ENCODE assay signal across 12 mouse cellular contexts in the genomic region with DNA sequence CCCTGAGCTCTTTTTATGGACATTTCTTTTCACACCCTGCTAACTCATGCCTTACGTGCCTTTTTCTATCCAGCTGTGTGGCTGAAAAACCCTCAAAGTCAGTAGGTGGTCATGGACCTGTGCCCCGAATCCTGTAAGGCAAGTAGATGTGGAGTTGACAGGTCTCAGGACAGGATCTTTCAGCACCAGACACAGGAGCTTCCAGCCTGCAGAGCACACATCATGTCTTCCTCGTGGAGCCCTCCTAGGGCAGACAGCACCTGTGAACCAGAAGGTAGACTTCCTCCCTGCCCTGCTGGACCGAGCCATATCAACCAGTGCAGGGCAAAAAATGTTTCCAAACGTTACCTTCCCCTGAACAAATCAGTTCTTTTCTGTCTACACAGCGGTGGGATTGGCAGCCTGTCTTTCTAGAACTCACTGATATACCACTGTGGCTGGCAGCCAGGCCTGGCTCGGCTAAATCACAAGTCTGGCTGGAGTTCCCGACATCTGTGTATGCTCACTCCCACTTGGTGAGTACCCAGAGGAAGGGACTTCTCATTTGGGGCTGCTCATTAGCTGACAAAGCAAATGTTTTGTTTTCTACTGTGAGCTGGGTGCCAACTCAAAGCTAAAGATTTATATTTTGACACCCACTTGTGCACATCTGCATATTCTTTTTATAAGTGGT.
DNase-seq lines count a peak whose midpoint lies in the region; ATAC-seq lines count a peak whose summit lies in the region.
"Had no signal": no experiment of that assay in that cellular context is flagged by ENCODE, and none has a peak within 500 bp of the region (broad histone marks: within the 10 kb centered on the region; RNA-seq: fewer than 3 reads in every experiment).

No protein-coding gene starts in this region.

- peak overlapping the region; percentile 81 for H3K27ac ChIP-seq in heart, embryonic 16.5 days (ENCODE audit: low read length)
- H3K27ac ChIP-seq: intestine, embryonic 15.5 days; limb, embryonic 12.5 days had no signal

- peaks cover 7% of the 10 kb centered on the region for H3K4me1 ChIP-seq in heart, embryonic 16.5 days (ENCODE audit: control insufficient read depth, insufficient read depth, low read length)
- H3K4me1 ChIP-seq: intestine, embryonic 15.5 days had no signal

- WGBS in heart, embryonic 16.5 days, result 21% methylated on average over 8 of the region's 8 CpGs

- no peaks in the 10 kb centered on the region for H3K9me3 ChIP-seq in heart, embryonic 16.5 days (replicated peaks; ENCODE audit: control insufficient read depth, low read length)
- H3K9me3 ChIP-seq: intestine, embryonic 15.5 days; limb, embryonic 12.5 days had no signal

- H3K9ac ChIP-seq in heart, embryonic 16.5 days (ENCODE audit: low read length), result no peak overlapping the region
- H3K9ac ChIP-seq: intestine, embryonic 15.5 days; limb, embryonic 12.5 days had no signal

- H3K27me3 ChIP-seq in heart, embryonic 16.5 days (ENCODE audit: control insufficient read depth, insufficient read depth, low read length), result no peaks in the 10 kb centered on the region
- H3K27me3 ChIP-seq: intestine, embryonic 15.5 days had no signal

- no peaks in the 10 kb centered on the region for H3K36me3 ChIP-seq in heart, embryonic 16.5 days (ENCODE audit: control insufficient read depth, insufficient read depth)
- H3K36me3 ChIP-seq: intestine, embryonic 15.5 days; limb, embryonic 12.5 days had no signal

- DNase-seq in layer of hippocampus, adult 11-12 months (ENCODE audit: low spot score), result peak; percentile 5
- no peak for DNase-seq in layer of hippocampus, adult 8-10 months (ENCODE audit: low spot score in 2 of 2)
- DNase-seq in Muller cell, postnatal 12 days (ENCODE audit: inconsistent ontology term), result peak; percentile 22
- DNase-seq in NIH3T3 (ENCODE audit: low read depth), result peak; percentile 45
- no peak for DNase-seq in ovary, postnatal 10 days (ENCODE audit: low spot score)
- no peak for DNase-seq in adrenal gland, adult 18-20 months (ENCODE audit: low spot score in 2 of 2)
- DNase-seq: gastrocnemius, postnatal 10 days; kidney, postnatal 4 days had no signal

- peak; percentile 96 for ATAC-seq in heart, embryonic 16.5 days (replicated peaks; ENCODE audit: extremely low read depth, insufficient read depth, low FRiP score)
- ATAC-seq: intestine, embryonic 15.5 days had no signal

- H3K4me2 ChIP-seq in heart, embryonic 16.5 days (ENCODE audit: low read depth, low read length), result peak overlapping the region; percentile 33; the same call in 1 of the 2 replicates
- H3K4me2 ChIP-seq: intestine, embryonic 15.5 days; limb, embryonic 12.5 days had no signal

- no peak overlapping the region for H3K4me3 ChIP-seq in heart, embryonic 16.5 days (ENCODE audit: low read length)
- H3K4me3 ChIP-seq: erythroblast, embryonic 14.5 days; intestine, embryonic 15.5 days; limb, embryonic 12.5 days had no signal

Comparison
In these comparisons a context has a peak if more than half of its experiments do, and no peak if none do; other contexts are left out.
1. DNase-seq: peak in layer of hippocampus, adult 11-12 months (single experiment), Muller cell, postnatal 12 days (single experiment) and NIH3T3 (single experiment); none in layer of hippocampus, adult 8-10 months (0 of 2), ovary, postnatal 10 days (single experiment) and adrenal gland, adult 18-20 months (0 of 2).